Mouse (Mus musculus) activated CD4-positive, CD25-positive, alpha-beta regulatory T cell, adult 4 months (primary cell): ENCODE results near the gene Fam219b. TPM values are rescaled to one million over a fixed set of nuclear protein-coding genes. Genes with fewer than 3 reads are reported as not detected.

Experiments used
- ATAC-seq: one replicate; pipeline ENCODE4 v1.8.0; 2017
- polyA plus RNA-seq, 2 experiments: library from polyadenylated mRNA; unstranded; fragments of 100-300 nt; shearing (Covaris generic); gene quantifications; one replicate each; pipeline ENCODE4 v1.2.1; 2017

Fam219b gene
- 10 to 100 TPM; 21.7 to 33.7 TPM for polyA plus RNA-seq

DNA sequence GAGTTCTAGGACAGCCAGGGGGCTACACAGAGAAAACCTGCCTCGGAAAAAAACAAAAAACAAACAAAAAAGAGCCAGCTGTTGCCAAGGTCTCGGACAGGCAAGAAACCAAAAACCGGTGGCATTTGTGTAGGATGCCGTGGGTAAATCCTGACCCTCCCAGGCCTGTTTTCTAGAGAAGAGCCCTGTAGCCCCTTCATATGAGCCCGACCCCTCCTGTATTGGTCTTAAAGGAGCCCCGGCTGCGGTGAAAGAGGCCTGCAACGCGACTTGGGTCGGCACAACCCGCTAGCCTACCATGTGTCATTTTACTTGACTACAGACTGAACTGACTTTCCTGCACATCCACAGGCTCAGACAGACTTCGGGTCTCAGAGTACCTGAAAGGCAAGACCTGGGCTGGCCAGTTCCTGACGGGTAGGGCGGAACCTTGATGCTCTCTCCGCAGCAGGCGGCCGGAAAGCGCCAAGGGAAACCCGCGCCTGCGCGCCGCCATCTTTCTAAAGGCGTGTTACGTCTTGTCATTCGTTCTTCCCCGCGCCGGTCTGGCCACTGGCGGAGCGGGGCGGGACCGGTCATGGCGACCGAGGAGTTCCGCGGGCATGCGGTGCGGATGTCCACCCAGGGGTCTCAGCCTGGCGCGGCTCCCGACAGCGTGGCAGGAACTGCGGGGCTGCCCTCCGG, at the start of gene Fam219b:
TSS of gene Fam219b (plus strand) at position 485 of the 684 bp plus-strand sequence.
- peak; percentile 88 for ATAC-seq

DNA sequence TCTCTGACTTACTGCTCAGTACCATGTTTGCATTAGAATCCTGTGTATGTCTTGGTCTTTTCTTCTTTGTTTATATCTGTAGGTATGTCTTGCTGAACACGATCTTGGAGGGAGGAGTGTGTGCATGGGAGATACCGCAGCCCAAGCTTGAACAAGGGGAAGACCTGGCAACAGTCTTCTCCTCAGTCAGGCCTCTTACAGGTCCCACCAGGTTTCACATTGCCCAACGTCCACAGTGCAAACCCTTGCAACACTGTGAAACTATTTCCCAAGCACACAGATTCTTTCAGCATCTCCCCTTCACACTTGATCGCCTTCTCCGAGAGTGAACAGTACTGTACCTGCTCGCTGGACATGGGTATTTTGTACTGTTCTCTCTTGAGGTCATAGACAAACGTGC, 49.5 kb upstream of the Fam219b start:
- no peak for ATAC-seq

DNA sequence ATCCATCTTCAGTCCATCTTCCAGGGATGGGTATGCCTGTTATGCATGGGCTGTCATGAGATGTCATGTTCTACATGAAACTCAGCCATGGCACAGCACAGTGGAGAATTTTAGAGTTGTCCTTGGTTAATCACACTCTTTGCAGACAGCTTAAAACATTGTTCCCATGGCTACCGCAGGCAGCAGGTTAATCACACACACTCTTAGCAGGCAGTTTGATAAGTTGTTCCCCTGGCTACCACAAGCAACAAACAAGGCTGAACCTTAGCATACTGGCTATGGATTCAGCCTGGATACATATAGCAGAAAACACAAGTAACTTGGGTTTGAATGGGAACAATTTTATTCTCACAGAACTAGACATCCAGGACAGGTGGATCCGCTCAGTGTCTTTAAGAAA, 43.8 kb upstream of the Fam219b start:
- ATAC-seq, result no peak

DNA sequence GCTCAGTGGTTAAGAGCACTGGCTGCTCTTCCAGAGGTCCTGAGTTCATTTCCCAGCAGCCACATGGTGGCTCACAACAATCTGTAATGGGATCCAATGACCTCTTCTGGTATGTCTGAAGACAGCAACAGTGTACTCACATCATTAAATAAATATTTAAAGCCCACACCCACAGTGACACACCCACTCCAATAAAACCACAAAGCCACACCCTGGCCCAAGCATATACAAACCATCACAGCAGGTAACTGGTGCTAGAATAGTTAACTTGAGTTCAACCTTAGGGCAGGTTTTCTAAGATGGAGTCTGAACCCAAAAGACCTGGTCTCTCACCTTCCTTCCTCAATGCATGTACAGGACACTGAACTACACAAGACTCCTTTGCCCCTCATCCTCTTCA, 42.4 kb upstream of the Fam219b start:
- ATAC-seq, result no peak

DNA sequence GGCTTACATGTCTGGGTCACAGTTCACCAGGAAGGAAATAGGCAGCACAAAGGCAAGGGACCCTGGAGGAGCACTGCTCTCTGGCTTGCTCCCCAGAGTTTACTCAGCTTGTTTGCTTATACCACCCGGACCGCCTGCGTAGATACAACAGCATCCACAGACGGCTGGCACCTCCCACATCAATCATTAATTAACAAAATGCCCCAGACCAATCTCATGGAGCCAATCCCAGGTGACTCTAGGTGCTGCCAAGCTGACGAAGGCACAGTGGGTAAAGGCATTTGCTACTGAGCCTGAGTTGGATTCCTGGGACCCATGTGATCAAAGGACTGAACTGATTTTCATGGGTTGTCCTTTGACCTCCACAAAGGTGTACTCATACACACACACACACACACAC, 40.1 kb upstream of the Fam219b start:
- ATAC-seq, result no peak

DNA sequence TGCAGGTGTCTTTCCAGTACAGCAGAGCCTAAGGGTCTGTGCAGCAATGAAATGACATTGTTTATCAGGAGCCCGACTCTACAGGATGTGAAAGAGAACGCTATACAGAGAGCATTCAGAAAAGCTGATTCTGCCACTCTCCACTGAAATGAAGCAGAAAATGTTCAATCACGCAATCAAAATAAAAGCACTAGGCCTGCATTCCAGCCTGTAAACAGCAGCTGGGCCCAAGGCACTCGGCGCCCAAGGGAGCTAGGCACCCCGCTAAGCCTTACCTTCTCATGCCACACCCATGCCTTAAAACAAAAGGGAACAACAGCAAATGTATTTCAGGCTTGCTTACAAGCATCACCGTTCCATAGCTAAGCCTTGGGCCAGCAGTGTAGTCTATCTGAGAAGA, 38.8 kb upstream of the Fam219b start:
- no peak for ATAC-seq

DNA sequence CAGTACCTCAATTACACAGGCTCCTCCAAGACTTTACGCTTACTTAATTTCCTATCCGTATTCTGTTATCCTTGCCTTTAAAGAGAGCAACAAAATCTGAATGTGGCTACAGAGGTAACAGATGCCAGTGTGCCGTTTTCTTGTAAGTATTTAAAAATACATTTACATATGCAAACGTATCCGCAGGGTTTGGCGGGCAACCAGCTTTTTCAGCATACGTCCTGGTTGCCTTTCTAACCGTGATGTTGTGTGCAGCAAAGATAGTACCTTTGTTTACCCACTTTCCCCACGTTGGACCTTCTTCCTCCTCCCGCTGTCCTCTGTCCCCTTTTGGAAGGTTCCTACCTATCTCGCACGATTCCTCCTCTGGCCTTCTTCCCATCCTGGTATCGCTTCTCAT, 35.9 kb upstream of the Fam219b start:
- no peak for ATAC-seq

DNA sequence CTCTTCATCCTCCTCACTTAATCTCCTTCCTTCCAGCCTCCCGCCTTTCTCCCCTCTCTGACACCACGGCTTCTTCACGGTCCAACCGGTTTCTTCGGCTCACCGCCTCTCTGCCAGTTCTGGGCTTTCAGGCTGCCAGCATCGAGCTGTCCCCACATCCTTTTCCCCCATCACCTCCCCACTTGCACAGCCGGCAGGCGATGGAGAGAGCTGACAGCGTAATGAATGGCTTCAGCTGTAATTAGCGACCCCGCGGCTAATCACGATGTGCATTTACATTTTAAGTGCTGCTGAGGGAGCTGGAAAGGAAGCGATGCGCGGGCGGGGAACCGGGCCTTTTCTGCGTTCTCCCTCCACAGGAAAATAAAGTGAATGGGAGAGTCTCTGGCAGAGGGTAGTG, 35.5 kb upstream of the Fam219b start:
- no peak for ATAC-seq

DNA sequence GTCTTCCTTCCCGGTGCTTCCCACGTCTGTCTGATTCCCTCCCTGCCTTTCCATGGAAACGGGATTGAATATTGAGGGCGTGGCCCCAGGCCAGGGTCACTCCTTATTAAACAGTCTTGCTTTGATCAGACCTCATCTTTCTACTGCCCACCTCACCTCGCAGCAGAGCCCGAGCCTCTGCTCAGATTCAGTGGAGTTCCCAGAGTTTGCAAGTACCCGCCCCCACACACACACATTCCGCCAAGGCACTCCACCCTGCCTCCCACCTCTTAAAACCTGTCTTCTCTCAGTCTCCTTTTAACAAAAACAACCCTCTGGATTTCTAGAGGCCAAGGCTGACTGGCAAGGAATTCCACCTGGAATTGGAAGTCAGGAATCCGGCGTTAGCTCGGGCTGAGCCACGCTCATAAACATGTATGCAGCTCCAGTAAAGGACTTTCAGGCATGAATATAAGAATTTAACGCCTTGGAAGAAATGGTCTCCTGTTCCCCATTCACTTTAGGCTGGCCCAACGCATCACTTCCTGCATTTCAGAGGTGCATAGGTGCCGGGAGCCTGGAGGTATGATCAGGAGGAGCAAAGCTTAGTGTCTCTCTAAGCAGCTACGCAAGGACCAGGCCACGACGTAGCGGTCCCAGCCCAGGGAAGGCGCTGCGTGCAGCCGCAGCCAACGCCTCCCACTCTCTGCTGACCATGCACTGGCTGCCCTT, 34.3 kb upstream of the Fam219b start:
- no peak for ATAC-seq

DNA sequence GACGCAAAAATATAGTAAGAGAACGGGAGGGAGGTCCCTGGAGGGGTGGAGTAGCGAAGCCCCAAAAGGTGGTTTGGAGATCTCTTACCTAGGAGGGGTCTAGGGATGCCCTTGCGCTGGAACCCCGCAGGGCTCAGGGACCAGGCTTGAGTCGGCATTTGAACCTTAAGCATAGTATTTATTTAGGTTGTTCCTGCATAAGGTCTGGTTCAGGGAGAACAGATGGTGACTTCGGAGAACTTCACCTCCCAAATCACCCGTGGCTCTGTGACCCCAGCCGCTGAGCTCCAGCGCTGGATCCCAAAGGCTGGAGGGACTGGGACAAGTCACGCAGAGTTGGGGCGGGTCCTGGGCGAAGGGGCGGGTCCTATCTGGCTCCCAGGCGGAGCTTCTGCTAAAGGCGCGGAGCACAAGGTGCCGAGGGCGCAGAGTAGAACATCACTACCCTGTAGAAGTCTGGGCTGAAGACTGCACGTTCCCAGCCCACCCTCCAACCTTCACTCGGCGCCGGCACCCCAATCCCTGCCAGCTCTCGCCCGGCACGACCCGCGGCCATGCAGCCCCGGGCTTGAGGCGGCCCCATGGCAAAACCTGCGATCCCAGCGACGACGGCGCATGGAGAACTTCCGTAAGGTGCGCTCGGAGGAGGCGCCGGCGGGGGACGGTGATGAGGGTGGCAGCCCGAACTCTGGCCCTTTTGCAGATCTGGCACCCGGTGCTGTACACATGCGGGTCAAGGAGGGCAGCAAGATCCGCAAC, 33.5 kb upstream of the Fam219b start, which contains the start of gene Rpp25:
TSS of gene Rpp25 (plus strand) at position 405 of the 759 bp plus-strand sequence.
- ATAC-seq, result no peak

DNA sequence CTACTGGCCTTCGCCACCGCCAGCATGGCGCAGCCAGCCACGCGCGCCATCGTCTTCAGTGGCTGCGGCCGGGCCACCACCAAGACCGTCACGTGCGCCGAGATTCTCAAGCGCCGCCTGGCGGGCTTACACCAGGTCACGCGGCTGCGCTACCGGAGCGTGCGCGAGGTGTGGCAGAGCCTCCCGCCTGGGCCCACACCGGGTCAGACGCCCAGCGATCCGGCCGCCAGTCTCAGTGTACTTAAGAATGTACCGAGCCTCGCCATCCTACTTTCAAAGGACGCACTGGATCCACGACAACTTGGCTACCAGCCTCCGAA, 33.0 kb upstream of the Fam219b start:
- no peak for ATAC-seq

DNA sequence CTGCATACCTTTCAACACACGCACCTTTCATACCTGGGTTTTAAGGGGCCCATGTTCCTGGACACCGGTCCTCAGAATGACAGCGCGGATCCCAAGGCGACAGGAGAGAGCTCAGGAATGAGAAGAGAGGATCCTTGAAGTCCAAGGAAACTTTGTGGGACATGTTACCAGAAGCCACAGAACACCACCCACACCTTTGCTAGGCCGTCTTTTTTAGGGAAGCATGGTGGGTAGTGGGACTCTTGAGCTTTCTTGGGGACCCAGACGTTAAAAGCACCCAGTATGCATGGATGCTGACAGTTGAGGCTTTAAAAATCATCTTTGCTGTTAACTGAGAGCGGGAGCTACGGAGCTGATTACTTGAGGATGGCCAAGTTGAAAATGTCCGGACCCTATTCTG, 32.4 kb upstream of the Fam219b start:
- ATAC-seq, result no peak

DNA sequence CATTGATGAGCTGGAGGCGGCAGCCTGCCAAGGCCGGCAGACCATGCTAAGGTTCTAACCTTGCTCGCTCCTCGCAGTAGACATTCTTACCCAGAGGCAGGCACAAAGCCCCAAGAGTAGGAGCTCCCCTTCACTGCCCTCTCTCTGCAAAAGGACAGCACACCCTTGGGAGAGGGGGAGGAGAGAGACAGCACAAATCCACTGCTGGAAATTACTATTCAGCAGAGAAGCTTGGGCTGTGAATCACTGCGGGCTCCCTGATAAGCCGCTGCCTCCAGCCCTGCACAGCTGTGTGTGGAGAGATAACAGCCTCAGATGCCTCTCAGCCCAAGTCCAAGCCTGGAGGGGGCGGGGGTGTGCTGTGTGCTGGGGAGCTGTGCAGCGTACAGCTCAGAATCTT, 31.6 kb upstream of the Fam219b start:
- ATAC-seq, result no peak

DNA sequence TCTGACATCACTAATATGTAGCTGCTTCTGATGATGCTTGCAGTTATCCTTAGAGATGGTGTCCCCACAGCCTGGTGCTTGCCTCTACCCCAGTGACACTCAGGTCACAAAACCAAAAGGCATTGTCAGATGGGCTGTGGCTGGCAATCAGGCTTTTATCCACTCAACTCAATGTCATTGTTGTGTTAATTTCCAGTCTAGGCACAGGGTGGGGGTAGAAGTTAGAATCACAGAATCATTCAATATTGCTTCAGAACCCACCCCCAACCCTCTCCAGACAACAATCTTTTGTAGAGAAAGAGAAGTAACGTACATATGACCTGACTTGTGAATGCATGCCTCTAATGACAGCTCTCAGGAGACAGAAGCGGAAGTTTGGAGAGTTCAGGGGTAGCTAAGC, 26.8 kb upstream of the Fam219b start:
- no peak for ATAC-seq

DNA sequence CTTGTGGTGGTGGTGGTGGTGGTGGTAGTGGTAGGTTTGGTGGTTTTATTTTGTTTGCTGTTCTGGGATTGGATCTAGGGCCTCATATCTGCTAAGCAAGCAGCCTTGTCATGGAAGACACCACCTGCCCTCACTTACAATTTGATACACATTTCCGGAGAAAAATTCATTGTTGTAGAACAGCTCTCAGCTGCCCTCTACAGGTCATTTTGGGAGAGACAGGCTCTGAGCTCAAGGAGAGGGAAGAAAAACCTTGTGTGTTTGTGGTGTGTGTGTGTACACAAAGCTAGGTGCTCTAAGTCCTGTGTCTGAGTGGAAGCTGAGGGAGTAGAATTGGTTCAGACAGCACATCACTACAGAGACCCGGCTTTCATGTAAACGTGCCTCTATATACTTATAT, 20.2 kb upstream of the Fam219b start:
- peak; percentile 30 for ATAC-seq

DNA sequence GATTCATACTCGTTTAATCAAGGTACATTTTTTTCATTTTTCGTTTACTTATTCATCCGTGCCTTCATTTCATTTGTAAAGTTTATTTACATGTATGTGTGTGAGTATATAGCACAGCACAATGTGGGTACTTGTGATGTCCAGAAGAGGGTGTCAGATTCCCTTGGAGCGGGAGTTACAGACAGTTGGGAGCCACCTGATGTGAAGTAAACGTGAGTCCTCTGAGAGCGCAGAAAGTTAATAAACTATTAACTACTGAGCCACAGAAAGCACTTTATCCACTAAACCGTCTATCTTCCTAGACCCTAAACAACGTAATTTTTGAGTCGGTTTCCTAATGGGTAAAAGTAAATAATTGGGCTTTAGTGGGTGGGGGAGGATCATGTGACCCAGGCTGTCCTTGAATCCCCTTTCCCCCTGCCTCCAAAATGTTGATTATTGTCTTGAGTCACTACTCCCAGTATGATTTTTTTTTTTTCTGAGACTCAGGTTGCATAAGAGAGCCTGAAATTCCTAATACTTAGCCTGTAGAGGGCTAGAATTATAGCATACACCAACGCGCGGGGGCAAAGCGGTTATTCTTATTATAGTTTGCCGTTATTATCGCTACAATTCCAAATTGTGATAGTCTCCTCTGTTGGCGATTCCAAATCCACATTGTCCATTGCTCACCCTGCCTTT, 16.8 kb upstream of the Fam219b start:
- peak; percentile 25 for ATAC-seq

DNA sequence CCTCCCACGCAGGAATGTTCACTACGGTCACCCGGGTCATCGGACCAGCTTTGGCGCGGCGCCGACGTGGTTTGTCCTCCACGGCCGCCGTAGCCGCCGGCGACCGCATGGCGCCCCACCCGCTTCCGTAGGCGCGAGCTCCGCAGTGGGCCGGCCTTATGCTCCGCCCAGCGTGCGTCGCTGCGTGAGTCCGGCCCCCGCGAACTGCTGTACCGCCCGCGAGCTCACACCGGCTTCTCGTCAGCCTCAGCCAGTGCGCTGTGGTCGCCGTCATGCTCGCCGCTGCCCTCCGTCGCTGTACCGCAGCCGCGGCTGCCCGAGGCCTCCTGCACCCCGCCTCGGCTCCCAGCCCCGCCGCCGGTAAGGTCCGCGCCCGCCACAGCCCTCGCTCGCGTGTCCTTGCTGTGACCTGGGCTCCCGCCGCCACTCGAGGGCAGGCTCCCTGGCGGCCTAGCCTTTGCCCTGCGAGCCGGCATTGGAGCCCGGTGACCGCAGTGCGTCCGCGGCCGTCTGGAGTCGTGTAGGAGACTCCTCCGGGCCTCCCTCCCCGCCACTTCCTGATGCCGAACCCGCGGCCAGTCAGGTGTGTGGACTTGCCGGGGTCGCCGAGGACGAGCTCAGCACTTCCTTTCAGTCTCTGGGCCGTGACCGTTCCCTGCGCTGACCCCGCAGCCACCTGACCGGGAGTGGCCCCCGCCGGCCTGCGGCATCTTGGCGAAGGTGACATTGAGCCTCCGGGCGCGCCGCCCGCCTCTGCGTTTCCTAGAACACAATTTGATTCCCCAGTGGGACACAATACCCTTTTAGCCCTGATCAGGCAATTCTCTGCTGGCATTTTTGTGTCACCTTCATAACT, 16.0 kb upstream of the Fam219b start, which contains the start of gene Cox5a:
TSS of gene Cox5a (plus strand) at position 219 of the 856 bp plus-strand sequence.
- peak; percentile 88 for ATAC-seq

DNA sequence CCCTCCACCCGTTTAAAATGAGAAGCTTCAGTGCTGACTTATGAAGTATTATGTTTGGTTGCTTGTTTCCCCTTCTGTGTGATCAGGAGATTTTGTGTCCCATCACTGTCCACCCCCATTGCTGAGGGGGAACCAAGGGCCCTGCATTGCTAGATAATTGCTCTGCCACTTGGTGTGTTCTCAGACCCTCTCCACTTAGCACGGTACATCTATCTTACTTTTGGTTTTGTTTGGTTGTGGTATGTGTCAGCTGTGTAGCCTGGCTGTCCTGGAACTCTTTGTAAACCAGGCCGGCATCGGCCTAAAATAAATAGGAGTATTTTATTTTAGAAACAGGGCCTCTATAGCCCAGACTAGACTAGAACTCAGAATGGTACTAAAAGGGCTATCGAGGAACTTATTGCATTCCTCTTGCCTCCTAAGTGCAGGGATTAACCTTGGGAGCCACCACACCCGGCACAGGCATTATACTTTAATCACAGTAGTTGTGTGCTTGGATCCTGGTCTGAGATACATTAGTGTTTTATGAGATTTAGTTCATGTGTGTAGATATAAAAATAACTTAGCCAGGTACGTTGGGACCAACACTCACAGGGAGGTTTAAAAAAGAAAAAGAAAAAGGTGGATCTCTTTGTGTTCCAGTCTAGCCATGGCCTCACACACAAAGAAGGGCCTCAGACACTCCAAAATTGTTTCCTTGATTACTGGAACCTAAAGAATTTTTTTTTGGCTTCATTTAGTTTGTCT, 15.0 kb upstream of the Fam219b start:
- ATAC-seq, result no peak

DNA sequence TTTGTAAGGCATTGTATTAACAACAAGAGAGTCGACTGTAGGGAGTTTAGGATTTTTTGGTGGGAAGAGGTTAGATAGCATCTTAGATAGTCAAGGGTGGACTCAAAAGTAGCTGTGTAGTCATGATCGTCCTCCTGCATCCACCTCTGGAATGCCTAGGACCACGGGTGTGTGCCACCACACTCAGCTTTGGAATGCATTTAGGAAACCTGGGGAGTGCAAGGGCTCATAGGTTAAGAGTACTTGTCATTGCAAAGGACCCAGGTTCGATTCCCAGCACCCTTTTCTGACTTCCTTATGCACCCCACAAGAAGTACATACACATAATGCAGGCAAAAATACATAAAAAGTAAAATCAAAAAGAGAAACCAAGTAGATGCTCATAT, 14.5 kb upstream of the Fam219b start:
- ATAC-seq, result no peak

DNA sequence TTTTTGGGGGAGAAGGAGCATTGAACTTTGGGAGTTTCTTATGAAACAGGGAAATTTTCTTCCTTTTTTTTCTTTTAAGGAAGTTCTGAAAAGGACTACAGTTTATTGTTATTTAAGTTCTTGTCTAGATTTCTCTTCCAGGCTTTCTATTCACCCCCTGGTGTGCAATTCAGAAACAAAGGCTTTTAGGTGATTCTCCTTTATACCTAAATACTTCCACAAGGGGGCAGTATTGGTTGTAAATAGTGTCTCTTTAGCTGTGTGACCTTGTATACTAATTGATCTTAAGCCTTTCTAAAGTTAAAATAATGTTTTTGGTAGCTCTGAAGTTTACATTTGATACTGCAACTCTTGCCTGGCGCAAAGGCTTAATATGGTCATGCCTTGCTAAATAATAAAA, 13.6 kb upstream of the Fam219b start:
- ATAC-seq, result no peak

DNA sequence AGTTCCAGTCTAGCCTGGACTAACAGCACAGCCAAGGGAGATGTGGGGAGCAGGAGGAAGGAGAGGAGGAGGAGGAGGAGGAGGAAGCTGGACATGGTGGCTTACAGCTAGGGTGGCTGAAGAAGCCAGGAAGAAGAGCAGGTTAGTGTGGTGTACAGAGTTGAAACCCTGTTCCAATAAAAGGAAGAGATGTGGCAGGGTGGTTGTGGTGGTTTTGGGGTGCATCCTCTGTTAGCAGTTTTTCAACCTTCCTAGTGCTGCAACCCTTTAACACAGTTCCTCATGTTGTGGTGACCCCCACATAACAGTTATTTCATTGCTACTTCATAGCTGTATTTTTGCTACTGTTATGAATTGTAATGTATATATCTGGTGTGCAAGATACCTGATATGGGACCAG, 12.9 kb upstream of the Fam219b start:
- ATAC-seq, result no peak
